Mouse (Mus musculus) lung, embryonic 14.5 days (tissue): Measurements from ENCODE around the gene Tmprss12. TPM values are rescaled to one million over a fixed set of nuclear protein-coding genes. Genes with fewer than 3 reads are reported as not detected.
"Not testable (repeated sequence)": the region's sequence is repeated elsewhere in the genome, so short reads cannot be mapped to it uniquely, and the experiment has no call there.

ENCODE experiments used
- ATAC-seq: fragments of 200-750 bp; cut with Nextera tagmentation; 2 replicates; pipeline ENCODE4 v1.8.0; 2017; ENCODE audit warnings: mild to moderate bottlenecking, moderate TSS enrichment, moderate library complexity; ENCODE audit not compliant: insufficient read depth
- DNase-seq: peaks from one replicate; pipeline ENCODE4 v3.0.0-alpha.2; 2015
- H3K27ac ChIP-seq: fragments of 300-500 bp; sonication (generic); 2 replicates; pipeline ENCODE4 v1.5.1; 2014; ENCODE audit warnings: low read depth, mild to moderate bottlenecking, moderate library complexity
- H3K27me3 ChIP-seq: fragments of 300-500 bp; sonication (generic); 2 replicates; pipeline ENCODE4 v1.6.1; 2014; ENCODE audit warnings: low read length, control low read depth; ENCODE audit not compliant: insufficient read depth
- H3K36me3 ChIP-seq: fragments of 300-500 bp; sonication (generic); 2 replicates; pipeline ENCODE4 v1.6.1; 2014; ENCODE audit warnings: control low read depth; ENCODE audit not compliant: insufficient read depth
- H3K4me1 ChIP-seq: fragments of 300-500 bp; sonication (generic); 2 replicates; pipeline ENCODE4 v1.6.1; 2014; ENCODE audit warnings: antibody characterized with exemption, control low read depth; ENCODE audit not compliant: insufficient read depth
- H3K4me2 ChIP-seq: fragments of 300-500 bp; sonication (generic); 2 replicates; pipeline ENCODE4 v1.6.1; 2014; ENCODE audit warnings: mild to moderate bottlenecking
- H3K4me3 ChIP-seq: fragments of 300-500 bp; sonication (generic); 2 replicates; pipeline ENCODE4 v1.5.1; 2014; ENCODE audit warnings: low read depth, low read length
- H3K9ac ChIP-seq: fragments of 300-500 bp; sonication (generic); 2 replicates; pipeline ENCODE4 v1.6.1; 2014
- H3K9me3 ChIP-seq: fragments of 300-500 bp; sonication (generic); 2 replicates; pipeline ENCODE4 v1.6.1; 2016; ENCODE audit warnings: low read depth, low read length, control low read depth
- CTCF ChIP-seq: IDR thresholded peaks from 2 replicates; pipeline ENCODE4 v1.5.1; 2016; ENCODE audit warnings: antibody characterized with exemption, low read depth
- WGBS: fragments of 180-500 bp; shearing (Covaris S2); extraction: QIAGEN DNeasy Blood & Tissue Kit; methylation state at CpG from one replicate; pipeline ENCODE4 v1.1.7; 2014; 5-methylcytosine and 5-hydroxymethylcytosine counted together
- polyA plus RNA-seq: library from polyadenylated mRNA; unstranded; fragments of >200 nt; fragmentation: Nextera tagmentation; extraction: Ambion mirVana; gene quantifications from 2 replicates; pipeline ENCODE4 v1.2.1, GENCODE M21; 2014

The Tmprss12 gene
- polyA plus RNA-seq, 1 experiment from 2014 or later, result not detected

- ATAC-seq (no peak), DNase-seq (peak; percentile 67)
- Histone ChIP-seq H3K9ac (no peak overlapping the region), H3K4me1 (no peaks in the 10 kb centered on the region), H3K4me3 (no peak overlapping the region), H3K27me3 (no peaks in the 10 kb centered on the region), H3K27ac (no peak overlapping the region), H3K9me3 (no peaks in the 10 kb centered on the region), H3K36me3 (peaks cover 23% of the 10 kb centered on the region), H3K4me2 (no peak overlapping the region)
- 28% methylated on average over 4 of the region's 4 CpGs for WGBS
- peak; percentile 59 for TF ChIP-seq CTCF
Measured at GRCm38 (mm10) chr15:100263246-100263905, 17.3 kb upstream of the Tmprss12 start.

GRCm38 (mm10) chr15:100265586-100266325, 14.9 kb upstream of the Tmprss12 start:
- Histone ChIP-seq H3K27ac (no peak overlapping the region), H3K4me2 (no peak overlapping the region), H3K4me1 (no peaks in the 10 kb centered on the region), H3K9ac (no peak overlapping the region), H3K4me3 (no peak overlapping the region), H3K36me3 (peaks cover 12% of the 10 kb centered on the region; the same call in 1 of the 2 replicates), H3K27me3 (no peaks in the 10 kb centered on the region), H3K9me3 (no peaks in the 10 kb centered on the region)
- ATAC-seq (no peak), DNase-seq (no peak)
- no peak for TF ChIP-seq CTCF
- 67% methylated on average over 4 of the region's 5 CpGs for WGBS

DNA sequence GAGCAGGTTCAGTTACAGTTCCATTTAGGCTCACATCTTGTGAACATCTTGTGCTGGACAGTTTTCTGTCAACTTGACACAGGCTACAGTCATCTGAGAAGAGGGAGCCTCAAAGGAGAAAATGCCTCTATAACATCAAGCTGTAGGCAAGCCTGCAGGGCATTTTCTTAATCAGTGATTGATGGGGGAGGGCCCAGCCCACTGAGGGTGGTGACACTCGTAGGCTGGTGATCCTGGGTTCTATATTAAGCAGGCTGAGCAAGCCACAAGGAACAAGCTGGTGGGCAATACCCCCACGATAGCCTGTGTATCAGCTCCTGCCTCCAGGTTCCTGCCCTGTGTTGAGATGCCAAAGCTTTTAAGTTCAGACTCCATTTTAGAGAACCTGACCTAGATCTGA, 11.7 kb upstream of the Tmprss12 start:
- H3K27me3 ChIP-seq, result no peaks in the 10 kb centered on the region
- no peaks in the 10 kb centered on the region for H3K9me3 ChIP-seq
- DNase-seq, result no peak
- no peak for ATAC-seq
- WGBS, result 69% methylated on average over 2 of the region's 2 CpGs
- no peaks in the 10 kb centered on the region for H3K4me1 ChIP-seq
- H3K36me3 ChIP-seq, result no peaks in the 10 kb centered on the region
- no peak for TF ChIP-seq CTCF
- no peak overlapping the region for H3K4me3 ChIP-seq
- no peak overlapping the region for H3K9ac ChIP-seq
- no peak overlapping the region for H3K4me2 ChIP-seq
- H3K27ac ChIP-seq, result no peak overlapping the region

GRCm38 (mm10) chr15:100269776-100270175, 10.9 kb upstream of the Tmprss12 start:
- H3K9me3 ChIP-seq, result no peaks in the 10 kb centered on the region
- no peak overlapping the region for H3K4me3 ChIP-seq
- WGBS, result 23% methylated on average over 9 of the region's 9 CpGs
- H3K4me1 ChIP-seq, result no peaks in the 10 kb centered on the region
- H3K27ac ChIP-seq, result no peak overlapping the region
- no peaks in the 10 kb centered on the region for H3K36me3 ChIP-seq
- no peak for DNase-seq
- no peak overlapping the region for H3K9ac ChIP-seq
- no peak overlapping the region for H3K4me2 ChIP-seq
- no peak for TF ChIP-seq CTCF
- no peaks in the 10 kb centered on the region for H3K27me3 ChIP-seq
- ATAC-seq, result no peak

GRCm38 (mm10) chr15:100270609-100271008, 10.0 kb upstream of the Tmprss12 start:
- H3K4me1 ChIP-seq, H3K9ac ChIP-seq, ATAC-seq, H3K27ac ChIP-seq, H3K27me3 ChIP-seq, H3K9me3 ChIP-seq, H3K36me3 ChIP-seq, DNase-seq, H3K4me3 ChIP-seq, H3K4me2 ChIP-seq: not testable (repeated sequence)
- WGBS, result 40% methylated on average over 7 of the region's 7 CpGs

- H3K36me3 ChIP-seq, result no peaks in the 10 kb centered on the region
- H3K4me1 ChIP-seq, result no peaks in the 10 kb centered on the region
- no peak for TF ChIP-seq CTCF
- H3K4me2 ChIP-seq, result no peak overlapping the region
- no peak overlapping the region for H3K4me3 ChIP-seq
- no peaks in the 10 kb centered on the region for H3K9me3 ChIP-seq
- H3K27me3 ChIP-seq, result no peaks in the 10 kb centered on the region
- H3K27ac ChIP-seq, result no peak overlapping the region
- ATAC-seq (no peak), DNase-seq (no peak)
- no peak overlapping the region for H3K9ac ChIP-seq
- WGBS, result 64% methylated on average over 14 of the region's 14 CpGs
Measured at GRCm38 (mm10) chr15:100271411-100271810, 9.2 kb upstream of the Tmprss12 start.

DNA sequence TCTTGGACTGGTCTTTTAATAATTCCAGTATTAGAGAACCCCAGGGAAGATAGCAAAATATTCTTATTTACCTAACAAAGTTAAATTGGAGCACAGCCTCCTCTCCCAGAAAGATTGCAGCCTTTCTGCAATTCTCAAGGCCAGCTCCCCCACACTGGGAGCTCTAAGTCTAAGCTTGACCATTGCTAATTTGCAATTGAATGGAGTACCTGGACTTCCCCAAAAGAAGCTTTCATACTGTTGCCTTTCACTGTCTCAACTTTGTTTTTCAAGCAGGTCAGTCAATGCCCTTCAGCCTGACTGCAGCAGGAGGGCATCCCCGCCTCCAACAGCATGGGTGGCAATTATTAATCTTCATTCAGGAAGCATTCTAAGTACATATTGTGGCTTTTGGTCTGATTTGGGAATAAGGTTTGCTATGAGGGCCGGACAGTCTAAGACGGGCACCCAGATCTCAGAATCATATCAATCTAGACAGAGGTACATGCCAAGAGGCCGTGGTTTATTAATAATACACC, 6.8 kb upstream of the Tmprss12 start:
- H3K4me3 ChIP-seq, H3K4me1 ChIP-seq, H3K27me3 ChIP-seq, H3K27ac ChIP-seq, ATAC-seq, H3K36me3 ChIP-seq, H3K9me3 ChIP-seq, H3K4me2 ChIP-seq, DNase-seq, H3K9ac ChIP-seq: not testable (repeated sequence)
- 89% methylated on average over 4 of the region's 4 CpGs for WGBS
